Mouse (Mus musculus) gastrocnemius, adult 8-10 months (tissue): Measurements from ENCODE around the gene Ufsp1. TPM values are rescaled to one million over a fixed set of nuclear protein-coding genes. Genes with fewer than 3 reads are reported as not detected.

ENCODE experiments used
- DNase-seq, 2 experiments: peaks; one replicate each; pipeline ENCODE4 v3.0.0; 2022; ENCODE audit warnings: low spot score in 2 of 2
- total RNA-seq, 4 experiments: library from RNA; stranded (reverse); gene quantifications; 2 replicates each; pipeline ENCODE4 v1.2.4; 2022

Gene Ufsp1
- total RNA-seq, 4 experiments from 2014 or later: 14.6 to 22.7 (median 19.1) TPM

- DNase-seq: no peak
Measured at GRCm38 (mm10) chr5:137295296-137295695, 867 bp downstream of the Ufsp1 start.

- no peak for DNase-seq
Measured at GRCm38 (mm10) chr5:137295712-137296111, 1.3 kb downstream of the Ufsp1 start.

- no peak for DNase-seq
Measured at GRCm38 (mm10) chr5:137297126-137297525, 2.7 kb downstream of the Ufsp1 start.

- DNase-seq: no peak
Measured at GRCm38 (mm10) chr5:137299240-137299639, 4.8 kb downstream of the Ufsp1 start.

GRCm38 (mm10) chr5:137301253-137301652 lies 6.8 kb downstream of the Ufsp1 start:
- no peak for DNase-seq

- DNase-seq: no peak
Measured at GRCm38 (mm10) chr5:137303609-137304008, 9.2 kb downstream of the Ufsp1 start.

- DNase-seq: no peak
Measured at GRCm38 (mm10) chr5:137304165-137304564, 9.7 kb downstream of the Ufsp1 start.

- DNase-seq: no peak
Measured at GRCm38 (mm10) chr5:137304816-137305215, 10.4 kb downstream of the Ufsp1 start.

- DNase-seq: no peak
Measured at GRCm38 (mm10) chr5:137305822-137306221, 11.4 kb downstream of the Ufsp1 start.

GRCm38 (mm10) chr5:137306439-137307005 lies 12.1 kb downstream of the Ufsp1 start:
- no peak for DNase-seq

- DNase-seq: peak; percentile 74 to 85
Measured at GRCm38 (mm10) chr5:137307071-137307912, 12.9 kb downstream of the Ufsp1 start, which contains the start of gene Srrt. Gene Srrt (minus strand): TSS chr5:137307674.

GRCm38 (mm10) chr5:137308356-137308755 lies 13.9 kb downstream of the Ufsp1 start:
- no peak for DNase-seq

- DNase-seq: no peak
Measured at GRCm38 (mm10) chr5:137313466-137314192, 19.2 kb downstream of the Ufsp1 start.

- peak; percentile 79 to 83 for DNase-seq
Measured at GRCm38 (mm10) chr5:137314193-137315083, 20.0 kb downstream of the Ufsp1 start, which contains the start of gene Trip6. Gene Trip6 (minus strand): TSS chr5:137314404.

GRCm38 (mm10) chr5:137315084-137315903 lies 20.9 kb downstream of the Ufsp1 start:
- DNase-seq: no peak

GRCm38 (mm10) chr5:137317361-137317760 lies 22.9 kb downstream of the Ufsp1 start:
- no peak for DNase-seq

- no peak for DNase-seq
Measured at GRCm38 (mm10) chr5:137318570-137318969, 24.1 kb downstream of the Ufsp1 start.

GRCm38 (mm10) chr5:137320996-137321395 lies 26.6 kb downstream of the Ufsp1 start:
- no peak for DNase-seq

GRCm38 (mm10) chr5:137330910-137331309 lies 36.5 kb downstream of the Ufsp1 start:
- DNase-seq: no peak

- no peak for DNase-seq
Measured at GRCm38 (mm10) chr5:137332857-137333511, 38.6 kb downstream of the Ufsp1 start.
